Mouse (Mus musculus) B cell, adult (primary cell): ENCODE data around the gene Ifna9. TPM values are rescaled to one million over a fixed set of nuclear protein-coding genes. Genes with fewer than 3 reads are reported as not detected.

ENCODE experiments used
- total RNA-seq: library from RNA; stranded (reverse); gene quantifications from 4 replicates; pipeline ENCODE4 v1.2.4, GENCODE M21; 2023; ENCODE audit not compliant: inconsistent age

Gene Ifna9
- not detected in 4 replicates for total RNA-seq

GRCm38 (mm10) chr4:88592285-88592684 is at the start of gene Ifna9:
Ifna9 (minus strand) TSS chr4:88592385.

GRCm38 (mm10) chr4:88634311-88634710 is 42.1 kb upstream of the Ifna9 start, which contains the start of gene C87499:
C87499 (minus strand) TSS chr4:88634411.

GRCm38 (mm10) chr4:88603276-88603675 is 11.1 kb upstream of the Ifna9 start, which contains the start of gene Ifna12:
Ifna12 (minus strand) TSS chr4:88603376.

GRCm38 (mm10) chr4:88571698-88572097 is 20.5 kb downstream of the Ifna9 start, which contains the start of gene Ifna14:
Ifna14 (minus strand) TSS chr4:88571798.

GRCm38 (mm10) chr4:88558145-88558544 is 34.0 kb downstream of the Ifna9 start, which contains the start of gene Ifna15:
Ifna15 (minus strand) TSS chr4:88558245.

Other genes starting within 250 kb of the Ifna9 start
- gene Hacd4, start 153.5 kb downstream of the Ifna9 start, total RNA-seq: 0.15 to 0.54 TPM (median 0.26 TPM) in 4 replicates
- not detected in 4 replicates for gene Ifnb1, start 69.6 kb downstream of the Ifna9 start, total RNA-seq
- not detected in 4 replicates for gene Ifna15, start 34.1 kb downstream of the Ifna9 start, total RNA-seq
- not detected in 4 replicates for gene Ifna14, start 20.6 kb downstream of the Ifna9 start, total RNA-seq
- not detected in 4 replicates for gene Ifna12, start 11.0 kb upstream of the Ifna9 start, total RNA-seq
- not detected in 4 replicates for gene C87499, start 42.0 kb upstream of the Ifna9 start, total RNA-seq
- gene Ifna13, start 52.1 kb upstream of the Ifna9 start, total RNA-seq: not detected in 4 replicates
- not detected in 4 replicates for gene Ifna16, start 84.5 kb upstream of the Ifna9 start, total RNA-seq
- not detected in 4 replicates for gene Ifna2, start 91.5 kb upstream of the Ifna9 start, total RNA-seq
- not detected in 4 replicates for gene Ifnab, start 99.0 kb upstream of the Ifna9 start, total RNA-seq
- not detected in 4 replicates for gene Gm26566, start 129.4 kb upstream of the Ifna9 start, total RNA-seq
- 16.1 to 18.8 TPM (median 16.6 TPM) in 4 replicates for gene Klhl9, start 130.1 kb upstream of the Ifna9 start, total RNA-seq
- gene Gm13271, start 162.5 kb upstream of the Ifna9 start, total RNA-seq: not detected in 4 replicates
- not detected in 4 replicates for gene Gm13283, start 167.7 kb upstream of the Ifna9 start, total RNA-seq
- not detected in 4 replicates for gene Gm13290, start 181.4 kb upstream of the Ifna9 start, total RNA-seq
- not detected in 4 replicates for gene Gm13289, start 184.5 kb upstream of the Ifna9 start, total RNA-seq
- not detected in 4 replicates for gene Gm13272, start 187.5 kb upstream of the Ifna9 start, total RNA-seq
- gene Ifnz, start 189.7 kb upstream of the Ifna9 start, total RNA-seq: not detected in 4 replicates
- not detected in 4 replicates for gene Gm13276, start 193.3 kb upstream of the Ifna9 start, total RNA-seq
- gene Gm13277, start 196.2 kb upstream of the Ifna9 start, total RNA-seq: not detected in 4 replicates
- not detected in 4 replicates for gene Gm13278, start 199.2 kb upstream of the Ifna9 start, total RNA-seq
- gene Gm13275, start 202.1 kb upstream of the Ifna9 start, total RNA-seq: not detected in 4 replicates
- not detected in 4 replicates for gene Gm13279, start 205.0 kb upstream of the Ifna9 start, total RNA-seq
- 0.36 TPM in 1 of 4 replicates, not detected in the others for gene Gm13285, start 207.3 kb upstream of the Ifna9 start, total RNA-seq
- not detected in 4 replicates for gene Gm13287, start 210.9 kb upstream of the Ifna9 start, total RNA-seq
- not detected in 4 replicates for gene Gm13288, start 213.1 kb upstream of the Ifna9 start, total RNA-seq
- not detected in 4 replicates for gene Ifna7, start 223.8 kb upstream of the Ifna9 start, total RNA-seq
- not detected in 4 replicates for gene Ifna11, start 227.6 kb upstream of the Ifna9 start, total RNA-seq
- gene Ifna6, start 235.0 kb upstream of the Ifna9 start, total RNA-seq: not detected in 4 replicates
- not detected in 4 replicates for gene Ifna5, start 243.1 kb upstream of the Ifna9 start, total RNA-seq
- gene Ifna4, start 249.5 kb upstream of the Ifna9 start, total RNA-seq: not detected in 4 replicates